Mouse (Mus musculus) midbrain, embryonic 13.5 days (tissue): Measurements from ENCODE around the gene Ppil1. TPM values are rescaled to one million over a fixed set of nuclear protein-coding genes. Genes with fewer than 3 reads are reported as not detected.

ENCODE experiments used
- ATAC-seq: fragments of 200-750 bp; cut with Nextera tagmentation; 2 replicates; pipeline ENCODE4 v1.8.0; 2017; ENCODE audit warnings: mild to moderate bottlenecking, moderate TSS enrichment, moderate library complexity
- H3K27ac ChIP-seq: fragments of 300-500 bp; sonication (generic); 2 replicates; pipeline ENCODE4 v1.5.1; 2015; ENCODE audit warnings: inconsistent platforms, mild to moderate bottlenecking, moderate library complexity
- H3K27me3 ChIP-seq: fragments of 300-500 bp; sonication (generic); 2 replicates; pipeline ENCODE4 v1.6.1; 2015; ENCODE audit warnings: mild to moderate bottlenecking, inconsistent platforms
- H3K36me3 ChIP-seq: fragments of 300-500 bp; sonication (generic); 2 replicates; pipeline ENCODE4 v1.6.1; 2015; ENCODE audit warnings: mild to moderate bottlenecking, inconsistent platforms
- H3K4me1 ChIP-seq: fragments of 300-500 bp; sonication (generic); replicated peaks from 2 replicates; pipeline ENCODE4 v1.6.1; 2015; ENCODE audit warnings: inconsistent platforms
- H3K4me2 ChIP-seq: fragments of 300-500 bp; sonication (generic); replicated peaks from 2 replicates; pipeline ENCODE4 v1.6.1; 2015; ENCODE audit warnings: moderate library complexity, mild to moderate bottlenecking, inconsistent platforms
- H3K4me3 ChIP-seq: fragments of 300-500 bp; sonication (generic); replicated peaks from 2 replicates; pipeline ENCODE4 v1.5.1; 2015; ENCODE audit warnings: mild to moderate bottlenecking, inconsistent platforms
- H3K9ac ChIP-seq: fragments of 300-500 bp; sonication (generic); replicated peaks from 2 replicates; pipeline ENCODE4 v1.6.1; 2015; ENCODE audit warnings: mild to moderate bottlenecking, inconsistent platforms
- H3K9me3 ChIP-seq: fragments of 300-500 bp; sonication (generic); 2 replicates; pipeline ENCODE4 v1.6.1; 2016; ENCODE audit warnings: mild to moderate bottlenecking, inconsistent platforms
- WGBS: fragments of 180-500 bp; shearing (Covaris S2); methylation state at CpG from one replicate; pipeline ENCODE4 v1.1.7; 2015; 5-methylcytosine and 5-hydroxymethylcytosine counted together
- polyA plus RNA-seq: library from polyadenylated mRNA; unstranded; fragments of >200 nt; fragmentation: Nextera tagmentation; extraction: Ambion mirVana; gene quantifications from 2 replicates; pipeline ENCODE4 v1.2.1, GENCODE M21; 2015

The Ppil1 gene
- polyA plus RNA-seq, 1 experiment from 2014 or later = 128 TPM

GRCm38 (mm10) chr17:29214193-29214456 lies 49.9 kb downstream of the Ppil1 start:
- no peak overlapping the region for H3K9ac ChIP-seq
- ATAC-seq = peak; percentile 62

GRCm38 (mm10) chr17:29213381-29214192 lies 50.4 kb downstream of the Ppil1 start:
- Histone ChIP-seq H3K36me3 (no peaks in the 10 kb centered on the region), H3K27ac (peak overlapping the region; percentile 79), H3K9me3 (no peaks in the 10 kb centered on the region), H3K9ac (0 out of 2 replicates have a peak overlapping the region, but pooled peaks have one; percentile 14), H3K27me3 (no peaks in the 10 kb centered on the region), H3K4me2 (peak overlapping the region; percentile 44), H3K4me1 (peaks cover 50% of the 10 kb centered on the region), H3K4me3 (no peak overlapping the region)
- peak; percentile 70 for ATAC-seq
- 2% methylated on average over 12 of the region's 12 CpGs for WGBS

More at GRCm38 (mm10) chr17:29214193-29214456, 49.9 kb downstream of the Ppil1 start:
- peak overlapping the region; percentile 44 for H3K4me2 ChIP-seq
- H3K36me3 ChIP-seq = no peaks in the 10 kb centered on the region
- 27% methylated on average over 4 of the region's 4 CpGs for WGBS
- no peaks in the 10 kb centered on the region for H3K27me3 ChIP-seq
- H3K4me3 ChIP-seq = no peak overlapping the region
- H3K9me3 ChIP-seq = no peaks in the 10 kb centered on the region
- H3K27ac ChIP-seq = peak overlapping the region; percentile 79
- peaks cover 50% of the 10 kb centered on the region for H3K4me1 ChIP-seq

- WGBS = 45% methylated on average over 7 of the region's 7 CpGs
- Histone ChIP-seq H3K27ac (no peak overlapping the region), H3K4me3 (no peak overlapping the region), H3K27me3 (no peaks in the 10 kb centered on the region), H3K4me1 (peaks cover 50% of the 10 kb centered on the region), H3K9me3 (no peaks in the 10 kb centered on the region), H3K36me3 (no peaks in the 10 kb centered on the region), H3K9ac (no peak overlapping the region), H3K4me2 (no peak overlapping the region)
- ATAC-seq = no peak
These were observed 52.1 kb downstream of the Ppil1 start for GRCm38 (mm10) chr17:29211836-29212235.

- Histone ChIP-seq H3K9me3 (no peaks in the 10 kb centered on the region), H3K36me3 (no peaks in the 10 kb centered on the region), H3K9ac (no peak overlapping the region), H3K4me1 (peaks cover 35% of the 10 kb centered on the region), H3K4me3 (no peak overlapping the region), H3K27me3 (no peaks in the 10 kb centered on the region), H3K27ac (no peak overlapping the region), H3K4me2 (no peak overlapping the region)
- WGBS = 100% methylated on average over 3 of the region's 3 CpGs
- no peak for ATAC-seq
These were observed 53.9 kb downstream of the Ppil1 start for GRCm38 (mm10) chr17:29210037-29210436.

- H3K27ac ChIP-seq = no peak overlapping the region
- WGBS = 85% methylated on average over 7 of the region's 7 CpGs
These were observed 57.9 kb downstream of the Ppil1 start for GRCm38 (mm10) chr17:29206052-29206451.

GRCm38 (mm10) chr17:29202604-29203003 lies 61.4 kb downstream of the Ppil1 start:
- Histone ChIP-seq H3K27me3 (no peaks in the 10 kb centered on the region), H3K36me3 (no peaks in the 10 kb centered on the region), H3K4me2 (no peak overlapping the region), H3K9me3 (no peaks in the 10 kb centered on the region), H3K4me1 (peaks cover 12% of the 10 kb centered on the region), H3K4me3 (no peak overlapping the region), H3K27ac (no peak overlapping the region), H3K9ac (no peak overlapping the region)
- ATAC-seq = no peak
- WGBS = 93% methylated on average over 6 of the region's 6 CpGs

More at GRCm38 (mm10) chr17:29206052-29206451, 57.9 kb downstream of the Ppil1 start:
- H3K4me2 ChIP-seq = no peak overlapping the region
- H3K36me3 ChIP-seq = no peaks in the 10 kb centered on the region
- no peaks in the 10 kb centered on the region for H3K27me3 ChIP-seq
- H3K4me1 ChIP-seq = 0 out of 2 replicates have a peak, but pooled peaks cover 1% of the 10 kb centered on the region
- H3K9me3 ChIP-seq = no peaks in the 10 kb centered on the region
- H3K9ac ChIP-seq = no peak overlapping the region
- no peak for ATAC-seq
- H3K4me3 ChIP-seq = no peak overlapping the region

Other genes starting within 250 kb of the Ppil1 start
- gene Srsf3, start 231.6 kb downstream of the Ppil1 start, polyA plus RNA-seq = 590 and 618 TPM in 2 replicates
- 47.1 and 47.4 TPM in 2 replicates for gene Cdkn1a, start 173.2 kb downstream of the Ppil1 start, polyA plus RNA-seq
- gene Rab44, start 150.0 kb downstream of the Ppil1 start, polyA plus RNA-seq = not detected in 2 replicates
- gene Cpne5, start 26.0 kb downstream of the Ppil1 start, polyA plus RNA-seq = 20.5 and 22.0 TPM in 2 replicates
- 99.1 and 105 TPM in 2 replicates for gene BC004004, start 4.6 kb upstream of the Ppil1 start, polyA plus RNA-seq
- 1.9 and 2.2 TPM in 2 replicates for gene Pi16, start 53.5 kb upstream of the Ppil1 start, polyA plus RNA-seq
- 398 and 461 TPM in 2 replicates for gene Mtch1, start 83.7 kb upstream of the Ppil1 start, polyA plus RNA-seq
- 3.2 and 3.3 TPM in 2 replicates for gene Fgd2, start 96.7 kb upstream of the Ppil1 start, polyA plus RNA-seq
- 13.4 and 15.4 TPM in 2 replicates for gene Pim1, start 226.6 kb upstream of the Ppil1 start, polyA plus RNA-seq